Mouse (Mus musculus): ENCODE data around the gene Tmem39b. TPM values are rescaled to one million over a fixed set of nuclear protein-coding genes. Genes with fewer than 3 reads are reported as not detected.
"Not testable (repeated sequence)": the region's sequence is repeated elsewhere in the genome, so short reads cannot be mapped to it uniquely, and the experiment has no call there.

Tmem39b gene
- 12.9 and 15.9 TPM in 2 replicates for polyA plus RNA-seq (2015; fragmentation: Nextera tagmentation; extraction: Ambion mirVana)

- H3K4me3 ChIP-seq: peak within 1 kb of the TSS; percentile 53
- peaks cover 13% of the 10 kb centered on the region for H3K4me1 ChIP-seq
- H3K9ac ChIP-seq: peak within 1 kb of the TSS; percentile 55
- H3K36me3 ChIP-seq: peaks cover 25% of the 10 kb centered on the region
- peak within 1 kb of the TSS; percentile 91 for H3K27ac ChIP-seq
- no peaks in the 10 kb centered on the region for H3K9me3 ChIP-seq
- no peaks in the 10 kb centered on the region for H3K27me3 ChIP-seq
- peak; percentile 82 for ATAC-seq (ENCODE audit: insufficient number of reproducible peaks, low FRiP score, low TSS enrichment, low read depth)
- 1% methylated on average over 57 of the region's 57 CpGs for WGBS
- H3K4me2 ChIP-seq: peak within 1 kb of the TSS; percentile 74
Observed at GRCm38 (mm10) chr4:129696158-129696985, at the start of gene Tmem39b. Gene Tmem39b (minus strand): TSS chr4:129696838.

DNA sequence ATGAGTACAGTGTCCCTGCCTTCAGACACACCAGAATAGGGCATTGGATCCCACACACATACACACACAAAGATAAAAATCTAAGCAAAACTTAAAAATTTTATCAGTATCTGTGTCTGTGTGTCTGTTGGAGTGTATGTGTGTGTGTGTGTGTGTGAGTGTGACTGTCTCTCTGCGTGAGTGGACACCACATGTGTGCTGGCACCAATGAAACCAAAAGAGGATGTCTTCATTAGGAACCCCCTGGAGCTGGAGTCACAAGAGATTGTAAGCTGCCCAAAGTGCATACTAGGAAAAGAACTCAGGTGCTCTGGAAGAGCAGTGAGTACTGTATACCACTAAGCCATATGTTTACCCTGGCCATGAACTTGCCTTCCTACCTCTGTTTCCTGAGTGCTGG lies 49.5 kb upstream of the Tmem39b start:
- H3K36me3 ChIP-seq: no peaks in the 10 kb centered on the region
- 64% methylated on average over 1 of the region's 1 CpGs for WGBS
- H3K27me3 ChIP-seq: no peaks in the 10 kb centered on the region
- no peak for ATAC-seq (ENCODE audit: insufficient number of reproducible peaks, low FRiP score, low TSS enrichment, low read depth)
- no peak overlapping the region for H3K4me3 ChIP-seq
- H3K9me3 ChIP-seq: no peaks in the 10 kb centered on the region
- peaks cover 12% of the 10 kb centered on the region for H3K4me1 ChIP-seq
- no peak overlapping the region for H3K9ac ChIP-seq
- H3K27ac ChIP-seq: no peak overlapping the region
- no peak overlapping the region for H3K4me2 ChIP-seq

GRCm38 (mm10) chr4:129743494-129743893 lies 46.9 kb upstream of the Tmem39b start:
- 44% methylated on average over 2 of the region's 2 CpGs for WGBS
- H3K27ac ChIP-seq: peak overlapping the region; percentile 99
- H3K4me3 ChIP-seq: peak overlapping the region; percentile 72
- H3K27me3 ChIP-seq: no peaks in the 10 kb centered on the region
- ATAC-seq (ENCODE audit: insufficient number of reproducible peaks, low FRiP score, low TSS enrichment, low read depth): no peak
- H3K4me2 ChIP-seq: peak overlapping the region; percentile 50
- no peak overlapping the region; the same call in 1 of the 2 replicates for H3K9ac ChIP-seq
- no peaks in the 10 kb centered on the region for H3K9me3 ChIP-seq
- H3K36me3 ChIP-seq: no peaks in the 10 kb centered on the region
- peaks cover 24% of the 10 kb centered on the region for H3K4me1 ChIP-seq

- Histone ChIP-seq H3K4me2 (peak overlapping the region; percentile 50), H3K27me3 (no peaks in the 10 kb centered on the region), H3K27ac (peak overlapping the region; percentile 99), H3K4me1 (peaks cover 24% of the 10 kb centered on the region), H3K9ac (peak overlapping the region; percentile 76), H3K4me3 (peak overlapping the region; percentile 72), H3K36me3 (no peaks in the 10 kb centered on the region), H3K9me3 (no peaks in the 10 kb centered on the region)
- 5% methylated on average over 7 of the region's 7 CpGs for WGBS
- no peak for ATAC-seq (ENCODE audit: insufficient number of reproducible peaks, low FRiP score, low TSS enrichment, low read depth)
Observed at GRCm38 (mm10) chr4:129743010-129743390, 46.4 kb upstream of the Tmem39b start.

GRCm38 (mm10) chr4:129742232-129743009 lies 45.8 kb upstream of the Tmem39b start, which contains the start of gene Khdrbs1:
Gene Khdrbs1 (minus strand): TSS chr4:129742303.
- Histone ChIP-seq H3K4me1 (peaks cover 24% of the 10 kb centered on the region), H3K9ac (peak within 1 kb of the TSS; percentile 85), H3K4me2 (peak within 1 kb of the TSS; percentile 56), H3K4me3 (peak within 1 kb of the TSS; percentile 72), H3K27me3 (no peaks in the 10 kb centered on the region), H3K9me3 (no peaks in the 10 kb centered on the region), H3K36me3 (no peaks in the 10 kb centered on the region), H3K27ac (peak within 1 kb of the TSS; percentile 99)
- peak; percentile 92 for ATAC-seq (ENCODE audit: insufficient number of reproducible peaks, low FRiP score, low TSS enrichment, low read depth)
- WGBS: under 1% methylated on average over 70 of the region's 76 CpGs

GRCm38 (mm10) chr4:129741974-129742231 lies 45.3 kb upstream of the Tmem39b start:
- Histone ChIP-seq H3K4me2 (peak overlapping the region; percentile 56), H3K9me3 (no peaks in the 10 kb centered on the region), H3K4me1 (peaks cover 28% of the 10 kb centered on the region), H3K36me3 (no peaks in the 10 kb centered on the region), H3K4me3 (peak overlapping the region; percentile 72), H3K27me3 (no peaks in the 10 kb centered on the region), H3K27ac (peak overlapping the region; percentile 99), H3K9ac (peak overlapping the region; percentile 85)
- 0% methylated on average over 27 of the region's 34 CpGs for WGBS
- peak; percentile 31 for ATAC-seq (ENCODE audit: insufficient number of reproducible peaks, low FRiP score, low TSS enrichment, low read depth)

- H3K9ac ChIP-seq: peak overlapping the region; percentile 85
- under 1% methylated on average over 60 of the region's 62 CpGs for WGBS
- peaks cover 30% of the 10 kb centered on the region for H3K4me1 ChIP-seq
- H3K27ac ChIP-seq: peak overlapping the region; percentile 99
- peak overlapping the region; percentile 72 for H3K4me3 ChIP-seq
- H3K9me3 ChIP-seq: no peaks in the 10 kb centered on the region
- H3K36me3 ChIP-seq: no peaks in the 10 kb centered on the region
- peak; percentile 3; the same call in 1 of the 2 replicates for ATAC-seq (ENCODE audit: insufficient number of reproducible peaks, low FRiP score, low TSS enrichment, low read depth)
- peak overlapping the region; percentile 56 for H3K4me2 ChIP-seq
- H3K27me3 ChIP-seq: no peaks in the 10 kb centered on the region
Observed at GRCm38 (mm10) chr4:129741251-129741973, 44.8 kb upstream of the Tmem39b start.

GRCm38 (mm10) chr4:129739111-129739645 lies 42.5 kb upstream of the Tmem39b start:
- Histone ChIP-seq H3K36me3 (no peaks in the 10 kb centered on the region), H3K27me3 (no peaks in the 10 kb centered on the region), H3K9ac (no peak overlapping the region), H3K9me3 (no peaks in the 10 kb centered on the region), H3K4me3 (no peak overlapping the region), H3K4me1 (peaks cover 36% of the 10 kb centered on the region), H3K4me2 (peak overlapping the region; percentile 56; the same call in 1 of the 2 replicates), H3K27ac (no peak overlapping the region)
- ATAC-seq (ENCODE audit: insufficient number of reproducible peaks, low FRiP score, low TSS enrichment, low read depth): no peak
- WGBS: 57% methylated on average over 4 of the region's 4 CpGs

GRCm38 (mm10) chr4:129736173-129736572 lies 39.5 kb upstream of the Tmem39b start:
- no peak overlapping the region for H3K9ac ChIP-seq
- 59% methylated on average over 1 of the region's 1 CpGs for WGBS
- no peaks in the 10 kb centered on the region for H3K27me3 ChIP-seq
- H3K36me3 ChIP-seq: no peaks in the 10 kb centered on the region
- H3K4me3 ChIP-seq: no peak overlapping the region
- no peaks in the 10 kb centered on the region for H3K9me3 ChIP-seq
- peaks cover 28% of the 10 kb centered on the region for H3K4me1 ChIP-seq
- ATAC-seq (ENCODE audit: insufficient number of reproducible peaks, low FRiP score, low TSS enrichment, low read depth): no peak
- no peak overlapping the region for H3K4me2 ChIP-seq
- H3K27ac ChIP-seq: peak overlapping the region; percentile 35; the same call in 1 of the 2 replicates

- H3K4me3 ChIP-seq; H3K4me2 ChIP-seq; H3K9me3 ChIP-seq; H3K36me3 ChIP-seq; H3K9ac ChIP-seq; H3K27ac ChIP-seq; ATAC-seq (ENCODE audit: insufficient number of reproducible peaks, low FRiP score, low TSS enrichment, low read depth); H3K27me3 ChIP-seq: not testable (repeated sequence)
- 84% methylated on average over 4 of the region's 4 CpGs for WGBS
- H3K4me1 ChIP-seq: peaks cover 27% of the 10 kb centered on the region
Observed at GRCm38 (mm10) chr4:129735485-129735884, 38.8 kb upstream of the Tmem39b start.

GRCm38 (mm10) chr4:129731423-129731822 lies 34.8 kb upstream of the Tmem39b start:
- WGBS: 80% methylated on average over 5 of the region's 5 CpGs
- H3K9me3 ChIP-seq: no peaks in the 10 kb centered on the region
- H3K27ac ChIP-seq: no peak overlapping the region
- no peaks in the 10 kb centered on the region for H3K27me3 ChIP-seq
- H3K36me3 ChIP-seq: peaks cover 19% of the 10 kb centered on the region
- ATAC-seq (ENCODE audit: insufficient number of reproducible peaks, low FRiP score, low TSS enrichment, low read depth): no peak
- H3K9ac ChIP-seq: no peak overlapping the region
- H3K4me1 ChIP-seq: peaks cover 6% of the 10 kb centered on the region; the same call in 1 of the 2 replicates
- no peak overlapping the region for H3K4me3 ChIP-seq
- H3K4me2 ChIP-seq: no peak overlapping the region
